Mouse (Mus musculus): ENCODE data around the gene St3gal4.
"Not testable (repeated sequence)": the region's sequence is repeated elsewhere in the genome, so short reads cannot be mapped to it uniquely, and the experiment has no call there.

St3gal4 gene

GRCm38 (mm10) chr9:35119168-35119567 is at the start of gene St3gal4:
Gene St3gal4 (minus strand): TSS chr9:35119268.
- DNase-seq: no peak

GRCm38 (mm10) chr9:35166798-35167635 is 47.9 kb upstream of the St3gal4 start:
- no peak for DNase-seq

GRCm38 (mm10) chr9:35166144-35166797 is 47.2 kb upstream of the St3gal4 start:
- peak in 1 of 2 experiments; percentile 51 for DNase-seq

- DNase-seq: no peak
These were observed 45.2 kb upstream of the St3gal4 start for GRCm38 (mm10) chr9:35164142-35164874.

GRCm38 (mm10) chr9:35163011-35163690 is 44.1 kb upstream of the St3gal4 start:
- DNase-seq: peak; percentile 87 to 89

- no peak for DNase-seq
These were observed 42.7 kb upstream of the St3gal4 start for GRCm38 (mm10) chr9:35161721-35162120.

GRCm38 (mm10) chr9:35160662-35161061 is 41.6 kb upstream of the St3gal4 start:
- DNase-seq: no peak

GRCm38 (mm10) chr9:35158477-35158876 is 39.4 kb upstream of the St3gal4 start:
- no peak for DNase-seq

GRCm38 (mm10) chr9:35156862-35157261 is 37.8 kb upstream of the St3gal4 start:
- no peak for DNase-seq

GRCm38 (mm10) chr9:35156002-35156710 is 37.1 kb upstream of the St3gal4 start:
- DNase-seq: no peak

- no peak for DNase-seq
These were observed 33.9 kb upstream of the St3gal4 start for GRCm38 (mm10) chr9:35152923-35153322.

- not testable (repeated sequence) for DNase-seq
These were observed 29.8 kb upstream of the St3gal4 start for GRCm38 (mm10) chr9:35148822-35149221.

- DNase-seq: not testable (repeated sequence)
These were observed 28.2 kb upstream of the St3gal4 start for GRCm38 (mm10) chr9:35147261-35147660.

- no peak for DNase-seq
These were observed 26.8 kb upstream of the St3gal4 start for GRCm38 (mm10) chr9:35145829-35146228.

- DNase-seq: no peak
These were observed 26.1 kb upstream of the St3gal4 start for GRCm38 (mm10) chr9:35145118-35145517.

GRCm38 (mm10) chr9:35142221-35142620 is 23.2 kb upstream of the St3gal4 start:
- DNase-seq: no peak

GRCm38 (mm10) chr9:35139231-35139744 is 20.2 kb upstream of the St3gal4 start:
- DNase-seq: no peak

- DNase-seq: no peak
These were observed 19.0 kb upstream of the St3gal4 start for GRCm38 (mm10) chr9:35138029-35138428.

GRCm38 (mm10) chr9:35135575-35135974 is 16.5 kb upstream of the St3gal4 start:
- peak; percentile 36 to 65 for DNase-seq

- DNase-seq: peak in 1 of 2 experiments; percentile 59
These were observed 12.7 kb upstream of the St3gal4 start for GRCm38 (mm10) chr9:35131637-35132397.

- no peak for DNase-seq
These were observed 9.9 kb upstream of the St3gal4 start for GRCm38 (mm10) chr9:35128995-35129418.

All from cerebellum, postnatal 25 days (tissue).